Mouse (Mus musculus): ENCODE measurements around the gene 4930539E08Rik. TPM values are rescaled to one million over a fixed set of nuclear protein-coding genes. Genes with fewer than 3 reads are reported as not detected.

4930539E08Rik gene
- polyA plus RNA-seq, 1 experiment from 2014 or later, result 0.02 TPM

DNA sequence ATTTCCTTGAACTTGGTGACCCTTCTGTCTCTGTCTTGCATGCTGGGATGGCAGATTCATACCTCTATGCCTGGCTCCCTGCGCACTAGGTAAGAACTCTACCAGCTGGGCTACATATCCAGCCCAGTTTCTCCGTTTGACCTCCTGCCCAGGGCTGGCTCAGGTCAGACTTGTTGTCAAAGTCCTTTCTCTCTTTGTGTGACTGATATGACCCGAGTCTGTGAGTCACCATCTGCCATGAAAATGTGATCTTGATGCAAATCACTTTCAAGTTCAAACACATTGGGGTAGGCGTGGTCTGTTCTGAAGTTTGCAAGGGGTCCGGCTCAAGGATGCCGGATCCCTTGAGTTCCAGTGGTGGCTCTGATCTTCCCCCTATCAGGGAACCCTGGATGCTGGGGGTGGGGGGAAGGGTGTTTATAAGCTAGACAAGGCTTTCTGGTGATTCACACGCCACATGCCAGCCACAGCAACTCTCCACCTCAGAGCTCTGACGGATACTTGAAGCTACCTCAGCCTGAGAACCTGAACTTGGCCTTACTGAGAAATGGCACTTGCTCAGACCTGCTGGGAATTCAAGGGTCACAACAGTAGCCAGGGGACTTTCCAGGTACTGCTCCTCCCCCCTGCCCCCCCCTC lies 10.0 kb upstream of the 4930539E08Rik start:
- Histone ChIP-seq H3K36me3 (ENCODE audit: insufficient read depth, low read length) (no peaks in the 10 kb centered on the region), H3K4me1 (ENCODE audit: insufficient read depth, low read depth, low read length) (no peaks in the 10 kb centered on the region), H3K27ac (ENCODE audit: low read length) (no peak overlapping the region), H3K27me3 (replicated peaks; ENCODE audit: insufficient read depth, low read length) (no peaks in the 10 kb centered on the region), H3K9me3 (ENCODE audit: low read length) (no peaks in the 10 kb centered on the region), H3K4me3 (ENCODE audit: low read depth, low read length) (no peak overlapping the region), H3K4me2 (replicated peaks; ENCODE audit: low read depth, low read length) (no peak overlapping the region), H3K9ac (replicated peaks; ENCODE audit: low read depth) (no peak overlapping the region)
- WGBS, result 84% methylated on average over 8 of the region's 8 CpGs
- ATAC-seq (no peak), DNase-seq (ENCODE audit: low spot score) (no peak)
- TF ChIP-seq EP300 (IDR thresholded peaks at IDR 0.05) (no peak), CTCF (IDR thresholded peaks at IDR 0.05) (no peak)

DNA sequence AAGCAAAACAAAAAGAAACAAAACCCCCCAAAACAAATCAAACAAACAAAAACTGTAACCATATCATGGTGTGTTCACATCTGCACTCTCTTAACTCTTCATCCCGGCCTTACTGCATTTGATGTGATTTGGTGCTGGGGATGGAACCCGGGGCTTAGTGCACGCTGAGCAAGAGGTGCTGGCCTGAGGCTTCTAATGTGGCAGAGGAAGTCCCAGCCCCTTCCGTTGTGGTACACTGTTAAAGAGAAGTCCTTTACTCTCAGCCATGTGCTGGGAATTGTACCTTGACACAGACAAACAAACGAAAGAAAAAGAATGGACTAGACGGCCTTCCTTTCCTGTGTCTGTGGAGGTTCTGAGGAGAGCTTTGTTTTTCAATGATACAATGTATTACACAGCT lies 7.0 kb upstream of the 4930539E08Rik start:
- ATAC-seq (no peak), DNase-seq (ENCODE audit: low spot score) (no peak)
- no peak overlapping the region for H3K4me3 ChIP-seq (ENCODE audit: low read depth, low read length)
- H3K36me3 ChIP-seq (ENCODE audit: insufficient read depth, low read length), result no peaks in the 10 kb centered on the region
- H3K9ac ChIP-seq (replicated peaks; ENCODE audit: low read depth), result no peak overlapping the region
- H3K27me3 ChIP-seq (replicated peaks; ENCODE audit: insufficient read depth, low read length), result no peaks in the 10 kb centered on the region
- no peaks in the 10 kb centered on the region for H3K4me1 ChIP-seq (ENCODE audit: insufficient read depth, low read depth, low read length)
- H3K9me3 ChIP-seq (ENCODE audit: low read length), result no peaks in the 10 kb centered on the region
- WGBS, result 42% methylated on average over 6 of the region's 6 CpGs
- no peak overlapping the region for H3K4me2 ChIP-seq (replicated peaks; ENCODE audit: low read depth, low read length)
- TF ChIP-seq EP300 (IDR thresholded peaks at IDR 0.05) (no peak), CTCF (IDR thresholded peaks at IDR 0.05) (no peak)
- H3K27ac ChIP-seq (ENCODE audit: low read length), result no peak overlapping the region

DNA sequence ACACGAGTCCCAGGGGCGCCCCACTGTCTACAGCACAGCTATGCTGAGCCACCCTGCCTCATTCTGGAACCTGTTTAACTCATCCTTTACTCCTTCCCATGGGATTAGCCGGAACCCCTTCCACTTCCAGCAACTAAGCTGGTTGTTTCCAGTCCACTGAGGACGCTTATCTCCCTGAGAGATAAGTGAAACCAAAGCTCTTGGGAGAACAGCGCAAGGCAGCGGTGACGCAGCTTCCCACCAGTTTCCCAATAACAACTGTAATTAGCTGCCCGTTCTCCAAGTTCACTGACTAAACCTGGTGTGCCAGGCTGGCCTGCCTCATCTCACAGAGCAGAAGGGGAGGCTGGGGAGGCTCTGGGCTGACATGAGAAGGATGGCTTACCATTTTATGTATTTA lies 6.0 kb upstream of the 4930539E08Rik start:
- no peak for DNase-seq (ENCODE audit: low spot score)

DNA sequence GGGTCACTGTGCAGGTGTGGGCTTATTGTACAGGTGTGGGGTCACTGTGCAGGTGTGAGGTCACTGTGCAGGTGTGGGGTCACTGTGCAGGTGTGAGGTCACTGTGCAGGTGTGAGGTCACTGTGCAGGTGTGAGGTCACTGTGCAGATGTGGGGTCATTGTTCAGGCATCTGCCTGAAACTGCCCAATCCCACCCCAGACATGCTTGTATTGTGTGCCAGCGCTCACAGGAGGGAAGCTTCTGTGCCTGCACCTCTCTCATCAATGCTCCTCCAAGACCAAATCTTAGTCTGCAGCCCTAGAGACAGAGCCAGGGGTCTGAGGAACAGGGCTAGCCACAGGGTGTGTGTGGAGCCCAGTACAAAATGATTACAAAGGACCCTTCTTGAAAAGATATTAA lies 1.4 kb upstream of the 4930539E08Rik start:
- no peak overlapping the region for H3K27ac ChIP-seq (ENCODE audit: low read length)
- no peak overlapping the region for H3K9ac ChIP-seq (replicated peaks; ENCODE audit: low read depth)
- WGBS, result 95% methylated on average over 1 of the region's 1 CpGs
- H3K4me3 ChIP-seq (ENCODE audit: low read depth, low read length), result no peak overlapping the region
- no peaks in the 10 kb centered on the region for H3K9me3 ChIP-seq (ENCODE audit: low read length)
- no peaks in the 10 kb centered on the region for H3K36me3 ChIP-seq (ENCODE audit: insufficient read depth, low read length)
- no peaks in the 10 kb centered on the region for H3K27me3 ChIP-seq (replicated peaks; ENCODE audit: insufficient read depth, low read length)
- DNase-seq (ENCODE audit: low spot score) (no peak), ATAC-seq (no peak)
- no peak for TF ChIP-seq CTCF (IDR thresholded peaks at IDR 0.05)
- TF ChIP-seq EP300 (IDR thresholded peaks at IDR 0.05), result no peak
- H3K4me1 ChIP-seq (ENCODE audit: insufficient read depth, low read depth, low read length), result no peaks in the 10 kb centered on the region
- H3K4me2 ChIP-seq (replicated peaks; ENCODE audit: low read depth, low read length), result no peak overlapping the region

More for the DNA sequence above, 6.0 kb upstream of the 4930539E08Rik start:
- no peak overlapping the region for H3K27ac ChIP-seq (ENCODE audit: low read length)
- H3K4me1 ChIP-seq (ENCODE audit: insufficient read depth, low read depth, low read length), result no peaks in the 10 kb centered on the region
- no peaks in the 10 kb centered on the region for H3K36me3 ChIP-seq (ENCODE audit: insufficient read depth, low read length)
- no peak for TF ChIP-seq CTCF (IDR thresholded peaks at IDR 0.05)
- no peak for TF ChIP-seq EP300 (IDR thresholded peaks at IDR 0.05)
- WGBS, result 58% methylated on average over 8 of the region's 8 CpGs
- H3K4me3 ChIP-seq (ENCODE audit: low read depth, low read length), result no peak overlapping the region
- no peaks in the 10 kb centered on the region for H3K9me3 ChIP-seq (ENCODE audit: low read length)
- no peak overlapping the region for H3K4me2 ChIP-seq (replicated peaks; ENCODE audit: low read depth, low read length)
- no peak overlapping the region for H3K9ac ChIP-seq (replicated peaks; ENCODE audit: low read depth)
- no peak for ATAC-seq
- no peaks in the 10 kb centered on the region for H3K27me3 ChIP-seq (replicated peaks; ENCODE audit: insufficient read depth, low read length)

DNA sequence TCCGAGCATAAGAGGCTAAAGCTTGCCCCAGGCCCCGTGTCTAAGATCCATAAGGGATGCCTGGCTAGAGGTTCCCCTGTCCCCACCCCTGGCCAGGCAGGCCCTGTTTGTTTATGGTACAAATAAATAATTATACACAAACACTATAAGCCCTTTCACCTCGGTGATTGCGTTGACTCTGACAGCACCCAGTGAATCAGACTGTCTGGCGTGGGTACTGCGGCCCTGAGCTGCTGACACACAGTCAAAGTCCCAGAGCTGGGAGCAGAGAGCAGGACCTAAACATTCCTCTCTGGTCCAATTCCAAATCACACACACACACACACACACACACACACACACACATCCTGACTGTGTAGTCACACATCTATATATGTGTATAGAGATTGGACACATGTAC lies 1.2 kb downstream of the 4930539E08Rik start:
- TF ChIP-seq EP300 (IDR thresholded peaks at IDR 0.05), result no peak

DNA sequence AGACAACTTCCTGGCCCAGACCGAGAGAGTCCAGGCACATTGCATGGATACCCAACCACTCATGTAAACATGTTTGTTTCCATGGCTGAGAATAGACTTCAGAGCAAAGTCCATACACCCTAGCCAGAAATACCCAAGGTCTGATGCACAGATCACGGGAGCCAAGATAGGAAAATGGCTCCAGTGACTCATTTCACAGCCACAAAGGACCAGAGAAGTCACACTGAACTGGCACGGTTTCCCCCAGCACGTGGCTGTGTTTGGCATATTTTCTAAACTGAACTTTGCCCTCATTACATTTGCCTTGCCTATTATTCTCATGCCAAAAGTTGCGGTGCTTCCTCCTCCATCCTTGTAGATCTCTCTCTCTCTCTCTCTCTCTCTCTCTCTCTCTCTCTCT lies 1.9 kb downstream of the 4930539E08Rik start:
- Histone ChIP-seq H3K27ac (ENCODE audit: low read length) (no peak overlapping the region), H3K36me3 (ENCODE audit: insufficient read depth, low read length) (no peaks in the 10 kb centered on the region), H3K9ac (replicated peaks; ENCODE audit: low read depth) (no peak overlapping the region), H3K9me3 (ENCODE audit: low read length) (no peaks in the 10 kb centered on the region), H3K4me1 (ENCODE audit: insufficient read depth, low read depth, low read length) (peaks cover 4% of the 10 kb centered on the region; the same call in 1 of the 2 replicates), H3K4me2 (replicated peaks; ENCODE audit: low read depth, low read length) (no peak overlapping the region), H3K4me3 (ENCODE audit: low read depth, low read length) (no peak overlapping the region), H3K27me3 (replicated peaks; ENCODE audit: insufficient read depth, low read length) (no peaks in the 10 kb centered on the region)
- 40% methylated on average over 5 of the region's 5 CpGs for WGBS
- TF ChIP-seq EP300 (IDR thresholded peaks at IDR 0.05), result no peak
- TF ChIP-seq CTCF (IDR thresholded peaks at IDR 0.05), result no peak
- ATAC-seq (peak; percentile 55), DNase-seq (ENCODE audit: low spot score) (peak; percentile 51)

More for the DNA sequence above, 1.2 kb downstream of the 4930539E08Rik start:
- ATAC-seq (peak; percentile 74), DNase-seq (ENCODE audit: low spot score) (peak; percentile 64)
- H3K9ac ChIP-seq (replicated peaks; ENCODE audit: low read depth), result no peak overlapping the region
- no peak overlapping the region for H3K4me2 ChIP-seq (replicated peaks; ENCODE audit: low read depth, low read length)
- no peaks in the 10 kb centered on the region for H3K9me3 ChIP-seq (ENCODE audit: low read length)
- no peaks in the 10 kb centered on the region for H3K27me3 ChIP-seq (replicated peaks; ENCODE audit: insufficient read depth, low read length)
- 66% methylated on average over 6 of the region's 6 CpGs for WGBS
- H3K4me1 ChIP-seq (ENCODE audit: insufficient read depth, low read depth, low read length), result peaks cover 4% of the 10 kb centered on the region; the same call in 1 of the 2 replicates
- no peak overlapping the region for H3K27ac ChIP-seq (ENCODE audit: low read length)
- H3K4me3 ChIP-seq (ENCODE audit: low read depth, low read length), result no peak overlapping the region
- no peaks in the 10 kb centered on the region for H3K36me3 ChIP-seq (ENCODE audit: insufficient read depth, low read length)
